Mouse (Mus musculus): ENCODE measurements around the gene Rpl11.

DNA sequence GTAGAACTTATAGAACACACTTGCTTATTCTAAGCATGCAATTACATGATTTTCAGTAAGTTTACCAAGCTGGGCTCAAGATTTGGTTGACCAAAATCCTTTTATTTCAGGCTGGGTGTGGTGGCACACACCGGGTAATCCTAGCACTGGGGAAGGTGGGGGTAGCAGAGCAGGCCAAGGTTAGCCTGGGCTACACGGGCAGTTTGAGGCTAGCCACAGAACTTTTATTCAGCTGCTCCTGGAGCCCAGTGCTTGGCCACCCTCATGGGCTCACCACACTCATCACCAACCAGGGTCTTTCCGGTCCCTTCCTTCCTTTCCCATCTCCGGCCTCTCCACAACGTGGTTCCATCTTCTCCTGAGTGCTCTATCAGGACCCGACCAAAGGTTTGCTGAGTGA, 17.4 kb upstream of the Rpl11 start:
- TF ChIP-seq POLR2A (IDR thresholded peaks at IDR 0.05; ENCODE audit: low read depth, low read length), result no peak
- no peak for TF ChIP-seq CTCF (IDR thresholded peaks at IDR 0.05; ENCODE audit: borderline replicate concordance, insufficient read depth, low read length)

Measured in embryonic fibroblast, embryonic 13.5 days (primary cell).